Mouse (Mus musculus): Measurements from ENCODE around the gene Tspan11.

DNA sequence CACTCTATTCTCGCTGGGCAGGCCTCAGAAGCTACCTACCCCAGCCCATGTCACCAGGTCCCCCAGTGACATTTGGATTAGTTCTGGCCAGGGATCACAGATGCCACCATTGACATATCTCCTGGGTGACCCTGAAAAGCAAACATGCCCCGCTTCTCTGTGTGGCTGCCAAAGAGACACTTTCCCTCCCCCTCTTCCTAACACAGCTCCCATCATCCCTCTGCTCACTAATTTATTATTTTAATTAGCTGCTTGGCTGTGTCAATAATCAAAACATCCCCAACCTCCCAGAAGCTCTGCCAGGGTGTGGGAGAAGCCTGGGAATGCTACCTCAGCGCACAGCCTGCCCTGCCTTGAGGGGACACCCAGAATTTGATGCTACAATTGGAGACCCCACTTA lies 29.6 kb downstream of the Tspan11 start:
- TF ChIP-seq CTCF (conservative IDR thresholded peaks at IDR 0.05; ENCODE audit: insufficient read depth, insufficient read length, low read depth, low read length) (no peak), POLR2A (IDR thresholded peaks at IDR 0.05; ENCODE audit: low read depth, low read length) (no peak)

Measured in kidney, adult 2 months (tissue).